Mouse (Mus musculus) ovary, adult 18-20 months (tissue): ENCODE results near the gene Mrps23.
A peak's percentile ranks its signal among the peaks of the same experiment; 100 is the strongest.

Experiments
- DNase-seq: peaks from one replicate; pipeline ENCODE4 v3.0.0; 2022; ENCODE audit warnings: low spot score, mixed read lengths

Mrps23 gene

DNA sequence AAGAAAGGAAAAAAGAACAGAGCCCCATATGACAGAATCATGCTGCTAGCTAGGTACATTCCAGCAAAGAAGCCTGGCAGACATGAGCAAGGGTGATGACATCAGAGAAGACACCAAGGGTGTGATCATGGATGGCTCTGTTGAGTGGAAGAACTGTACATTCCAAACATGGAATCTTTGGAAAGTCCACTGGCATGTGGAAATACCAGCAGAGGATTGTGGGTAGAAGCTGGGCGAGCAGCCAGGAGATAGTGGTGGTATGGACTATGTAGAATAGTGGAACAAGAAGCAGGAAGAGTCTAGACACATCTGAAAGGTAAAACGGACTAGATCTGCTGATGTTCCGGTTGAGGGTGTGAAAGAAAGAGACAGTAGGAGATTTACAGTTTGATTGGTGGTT is 46.4 kb downstream of the Mrps23 start:
- no peak for DNase-seq

DNA sequence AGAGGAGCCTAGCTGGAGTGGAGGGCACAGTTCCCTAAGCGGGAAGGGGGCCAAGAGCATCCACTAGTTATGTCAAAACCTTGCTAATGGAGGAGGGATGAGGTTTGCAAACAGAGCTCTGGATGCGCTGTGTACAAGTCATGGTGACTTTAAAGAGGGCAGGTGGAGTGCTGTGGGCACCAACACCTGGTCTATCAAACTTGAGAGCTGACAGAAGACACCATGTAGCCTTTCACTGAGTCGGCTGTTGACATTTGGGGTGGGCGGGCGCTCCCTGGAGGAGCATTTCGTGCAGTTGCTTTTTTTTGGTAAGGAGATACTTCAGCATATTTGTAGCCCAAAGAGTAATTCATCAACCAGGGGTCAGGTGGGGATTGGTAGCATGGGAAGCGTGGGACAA is 47.1 kb downstream of the Mrps23 start:
- DNase-seq = no peak

GRCm38 (mm10) chr11:88251972-88252766 is 48.0 kb downstream of the Mrps23 start:
- DNase-seq = peak; percentile 61

GRCm38 (mm10) chr11:88252767-88253513 is 48.8 kb downstream of the Mrps23 start:
- DNase-seq = no peak

GRCm38 (mm10) chr11:88253514-88254167 is 49.5 kb downstream of the Mrps23 start:
- DNase-seq = no peak

DNA sequence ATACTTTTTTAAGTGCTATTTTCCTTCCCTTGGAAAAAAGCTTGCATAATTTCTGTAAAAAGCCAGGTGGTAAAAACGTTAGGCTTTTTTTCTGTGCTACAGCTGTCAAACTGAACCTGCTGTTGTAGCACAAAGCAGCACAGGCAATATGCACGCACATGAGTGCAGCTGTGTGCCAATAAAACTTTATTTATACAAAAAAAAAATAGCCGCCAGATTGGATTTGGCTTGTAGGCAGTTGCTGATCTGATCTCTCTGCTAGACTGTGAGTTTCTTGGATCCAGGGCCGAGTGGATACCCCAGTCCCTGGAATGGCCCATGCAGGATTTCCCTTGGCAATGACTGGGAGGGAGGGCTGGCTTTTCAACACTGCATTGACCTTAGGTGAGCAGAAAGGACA is 53.5 kb downstream of the Mrps23 start:
- DNase-seq = no peak

DNA sequence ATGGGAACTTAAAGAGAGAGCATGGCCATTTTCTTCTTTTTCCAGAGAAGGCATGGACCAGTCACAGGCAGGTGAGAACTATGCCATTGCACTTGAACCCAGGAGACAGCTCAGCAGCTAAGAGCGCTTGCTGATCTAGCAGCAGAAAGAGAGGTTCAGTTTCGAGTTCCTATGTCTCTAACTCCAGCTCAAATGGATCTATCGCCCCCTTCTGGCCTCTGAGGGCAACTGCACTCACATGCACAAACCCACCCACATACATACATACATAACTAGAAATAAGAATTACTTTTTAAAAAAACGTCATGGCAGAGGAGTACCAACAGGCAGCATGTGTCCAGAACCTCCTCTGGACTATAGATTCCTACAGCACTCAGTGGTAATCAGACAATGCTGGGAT is 54.0 kb downstream of the Mrps23 start:
- no peak for DNase-seq

- peak; percentile 24 for DNase-seq
These were observed 56.3 kb downstream of the Mrps23 start for GRCm38 (mm10) chr11:88260463-88260862.
